Mouse (Mus musculus) midbrain, embryonic 11.5 days (tissue): Measurements from ENCODE around the gene AC129217.1. TPM values are rescaled to one million over a fixed set of nuclear protein-coding genes. Genes with fewer than 3 reads are reported as not detected.
"Not testable (repeated sequence)": the region's sequence is repeated elsewhere in the genome, so short reads cannot be mapped to it uniquely, and the experiment has no call there.

ENCODE experiments used
- ATAC-seq: fragments of 200-750 bp; cut with Nextera tagmentation; 2 replicates; pipeline ENCODE4 v1.8.0; 2017; ENCODE audit warnings: moderate TSS enrichment, moderate library complexity; ENCODE audit not compliant: low FRiP score
- DNase-seq: peaks from one replicate; pipeline ENCODE4 v3.0.0; 2015; ENCODE audit warnings: low spot score; ENCODE audit errors: missing footprints
- H3K27ac ChIP-seq: fragments of 300-500 bp; sonication (generic); 2 replicates; pipeline ENCODE4 v1.5.1; 2014; ENCODE audit warnings: low read depth, low read length
- H3K27me3 ChIP-seq: fragments of 300-500 bp; sonication (generic); 2 replicates; pipeline ENCODE4 v1.6.1; 2014; ENCODE audit warnings: mild to moderate bottlenecking, low read length, moderate library complexity, mixed read lengths; ENCODE audit not compliant: control insufficient read depth, insufficient read depth
- H3K36me3 ChIP-seq: fragments of 300-500 bp; sonication (generic); 2 replicates; pipeline ENCODE4 v1.6.1; 2014; ENCODE audit warnings: mild to moderate bottlenecking, low read length, moderate library complexity, mixed read lengths; ENCODE audit not compliant: control insufficient read depth, insufficient read depth
- H3K4me1 ChIP-seq: fragments of 300-500 bp; sonication (generic); 2 replicates; pipeline ENCODE4 v1.6.1; 2014; ENCODE audit warnings: low read length; ENCODE audit not compliant: control insufficient read depth, insufficient read depth
- H3K4me2 ChIP-seq: fragments of 300-500 bp; sonication (generic); 2 replicates; pipeline ENCODE4 v1.6.1; 2014; ENCODE audit warnings: mild to moderate bottlenecking, moderate library complexity
- H3K4me3 ChIP-seq: fragments of 300-500 bp; sonication (generic); 2 replicates; pipeline ENCODE4 v1.5.1; 2014; ENCODE audit warnings: low read depth, low read length
- H3K9ac ChIP-seq: fragments of 300-500 bp; sonication (generic); 2 replicates; pipeline ENCODE4 v1.6.1; 2014; ENCODE audit warnings: low read length
- H3K9me3 ChIP-seq: fragments of 300-500 bp; sonication (generic); 2 replicates; pipeline ENCODE4 v1.6.1; 2016; ENCODE audit warnings: low read length; ENCODE audit not compliant: control insufficient read depth
- WGBS: fragments of 180-500 bp; shearing (Covaris S2); extraction: QIAGEN DNeasy Blood & Tissue Kit; methylation state at CpG from one replicate; pipeline ENCODE4 v1.1.7; 2014; 5-methylcytosine and 5-hydroxymethylcytosine counted together
- polyA plus RNA-seq: library from polyadenylated mRNA; unstranded; fragments of >200 nt; fragmentation: Nextera tagmentation; extraction: Ambion mirVana; gene quantifications from 2 replicates; pipeline ENCODE4 v1.2.1, GENCODE M21; 2014

The AC129217.1 gene
- polyA plus RNA-seq, 1 experiment from 2014 or later: not detected

GRCm38 (mm10) chr19:8852236-8852928, 22.8 kb downstream of the AC129217.1 start:
- Histone ChIP-seq H3K9me3 (no peaks in the 10 kb centered on the region), H3K36me3 (peaks cover 6% of the 10 kb centered on the region), H3K9ac (no peak overlapping the region), H3K27ac (no peak overlapping the region), H3K4me3 (no peak overlapping the region), H3K4me1 (no peaks in the 10 kb centered on the region), H3K27me3 (no peaks in the 10 kb centered on the region), H3K4me2 (no peak overlapping the region)
- ATAC-seq: no peak
- 60% methylated on average over 10 of the region's 10 CpGs for WGBS
- DNase-seq: no peak

- 84% methylated on average over 3 of the region's 3 CpGs for WGBS
These were observed 23.5 kb downstream of the AC129217.1 start for GRCm38 (mm10) chr19:8853117-8853516.

GRCm38 (mm10) chr19:8857689-8858088, 28.1 kb downstream of the AC129217.1 start:
- H3K27me3 ChIP-seq: no peaks in the 10 kb centered on the region
- DNase-seq (peak; percentile 88), ATAC-seq (no peak)
- WGBS: 47% methylated on average over 4 of the region's 4 CpGs
- H3K4me1 ChIP-seq: no peaks in the 10 kb centered on the region
- H3K4me2 ChIP-seq: no peak overlapping the region
- H3K9me3 ChIP-seq: no peaks in the 10 kb centered on the region
- no peak overlapping the region for H3K27ac ChIP-seq
- H3K36me3 ChIP-seq: no peaks in the 10 kb centered on the region
- no peak overlapping the region for H3K4me3 ChIP-seq
- H3K9ac ChIP-seq: no peak overlapping the region

More at GRCm38 (mm10) chr19:8853117-8853516, 23.5 kb downstream of the AC129217.1 start:
- Histone ChIP-seq H3K27ac (no peak overlapping the region), H3K36me3 (peaks cover 3% of the 10 kb centered on the region), H3K9ac (no peak overlapping the region), H3K4me3 (no peak overlapping the region), H3K27me3 (no peaks in the 10 kb centered on the region), H3K4me1 (no peaks in the 10 kb centered on the region), H3K9me3 (no peaks in the 10 kb centered on the region), H3K4me2 (no peak overlapping the region)
- ATAC-seq (no peak), DNase-seq (no peak)

DNA sequence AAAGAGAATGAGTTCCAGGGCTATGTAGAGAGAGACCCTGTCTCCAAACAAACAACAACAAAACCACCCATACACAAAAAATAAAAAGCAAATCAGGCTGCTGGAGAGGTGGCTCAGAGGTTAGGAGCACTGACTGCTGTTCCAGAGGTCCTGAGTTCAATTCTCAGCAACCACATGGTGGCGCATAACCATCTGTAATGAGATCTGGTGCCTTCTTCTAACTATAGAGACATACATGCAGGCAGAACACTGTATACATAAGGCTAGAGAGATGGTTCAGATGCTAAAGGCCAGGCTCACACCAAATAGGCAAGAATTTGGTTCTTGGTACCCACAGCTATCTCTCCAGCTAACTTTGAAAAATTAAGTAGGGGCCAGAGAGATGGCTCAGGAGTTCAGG, 29.4 kb downstream of the AC129217.1 start:
- Histone ChIP-seq H3K27ac (no peak overlapping the region), H3K4me3 (no peak overlapping the region), H3K36me3 (no peaks in the 10 kb centered on the region), H3K4me2 (no peak overlapping the region), H3K27me3 (no peaks in the 10 kb centered on the region), H3K4me1 (no peaks in the 10 kb centered on the region), H3K9me3 (no peaks in the 10 kb centered on the region), H3K9ac (no peak overlapping the region)
- no peak for DNase-seq
- no peak for ATAC-seq
- 16% methylated on average over 1 of the region's 1 CpGs for WGBS

GRCm38 (mm10) chr19:8864265-8864664, 34.7 kb downstream of the AC129217.1 start:
- Histone ChIP-seq H3K4me1 (no peaks in the 10 kb centered on the region), H3K9me3 (no peaks in the 10 kb centered on the region), H3K9ac (no peak overlapping the region), H3K36me3 (no peaks in the 10 kb centered on the region), H3K4me2 (no peak overlapping the region), H3K27ac (no peak overlapping the region), H3K27me3 (no peaks in the 10 kb centered on the region), H3K4me3 (no peak overlapping the region)
- 83% methylated on average over 6 of the region's 6 CpGs for WGBS
- DNase-seq: no peak
- ATAC-seq: no peak

GRCm38 (mm10) chr19:8870381-8870780, 40.8 kb downstream of the AC129217.1 start:
- not testable (repeated sequence) for H3K4me1 ChIP-seq, H3K36me3 ChIP-seq, H3K27me3 ChIP-seq, H3K9me3 ChIP-seq, ATAC-seq, H3K9ac ChIP-seq, DNase-seq, H3K4me2 ChIP-seq, H3K27ac ChIP-seq
- H3K4me3 ChIP-seq: peak overlapping the region; percentile 98; the same call in 1 of the 2 replicates
- WGBS: 77% methylated on average over 3 of the region's 3 CpGs

DNA sequence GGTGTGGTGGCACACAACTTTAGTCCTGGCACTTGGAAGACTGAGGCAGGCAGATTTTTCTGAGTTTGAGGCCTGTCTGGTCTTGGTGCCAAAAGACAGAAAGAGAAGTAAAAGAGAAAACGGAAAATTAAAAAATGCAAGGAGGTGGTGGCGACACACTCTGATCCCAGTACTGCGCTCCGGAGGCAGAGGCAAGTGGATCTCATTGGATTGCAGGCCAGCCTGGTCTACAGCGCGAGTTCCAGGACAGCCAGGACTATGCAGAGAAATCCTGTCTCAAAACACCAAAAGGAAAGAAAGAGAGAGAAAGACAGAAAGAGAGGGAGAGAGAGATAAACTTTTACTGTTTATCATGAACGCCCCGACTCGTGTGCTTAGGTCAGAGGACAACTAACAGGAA, 41.3 kb downstream of the AC129217.1 start:
- peak overlapping the region; percentile 98 for H3K4me3 ChIP-seq
- peak overlapping the region; percentile 96 for H3K4me2 ChIP-seq
- no peaks in the 10 kb centered on the region for H3K9me3 ChIP-seq
- WGBS: 67% methylated on average over 9 of the region's 9 CpGs
- peaks cover 6% of the 10 kb centered on the region for H3K4me1 ChIP-seq
- ATAC-seq: peak; percentile 36
- H3K27me3 ChIP-seq: no peaks in the 10 kb centered on the region
- peak overlapping the region; percentile 15; the same call in 1 of the 2 replicates for H3K27ac ChIP-seq
- peaks cover 5% of the 10 kb centered on the region; the same call in 1 of the 2 replicates for H3K36me3 ChIP-seq
- DNase-seq: no peak
- H3K9ac ChIP-seq: peak overlapping the region; percentile 93

- peak; percentile 98 for DNase-seq
- peaks cover 5% of the 10 kb centered on the region; the same call in 1 of the 2 replicates for H3K36me3 ChIP-seq
- peak within 1 kb of the TSS; percentile 98 for H3K4me3 ChIP-seq
- peaks cover 6% of the 10 kb centered on the region for H3K4me1 ChIP-seq
- under 1% methylated on average over 59 of the region's 59 CpGs for WGBS
- peak within 1 kb of the TSS; percentile 65 for H3K27ac ChIP-seq
- peak; percentile 99 for ATAC-seq
- peak within 1 kb of the TSS; percentile 96 for H3K4me2 ChIP-seq
- no peaks in the 10 kb centered on the region for H3K9me3 ChIP-seq
- peak within 1 kb of the TSS; percentile 93 for H3K9ac ChIP-seq
- no peaks in the 10 kb centered on the region for H3K27me3 ChIP-seq
These were observed 42.0 kb downstream of the AC129217.1 start, which contains the start of gene Ubxn1 for GRCm38 (mm10) chr19:8871267-8872186. Gene Ubxn1, plus strand, starts transcription at chr19:8871496.
